Mouse (Mus musculus) erythroblast, embryonic 14.5 days (primary cell): ENCODE data around the gene Stk10.

ENCODE experiments used
- GATA1 ChIP-seq: IDR thresholded peaks from 2 replicates; pipeline ENCODE4 v1.6.1; 2012; ENCODE audit warnings: low read length, inconsistent platforms, mixed read lengths
- TAL1 ChIP-seq: IDR thresholded peaks from 3 replicates; pipeline ENCODE4 v1.6.1; 2012; ENCODE audit warnings: low read length, inconsistent platforms, mixed read lengths

DNA sequence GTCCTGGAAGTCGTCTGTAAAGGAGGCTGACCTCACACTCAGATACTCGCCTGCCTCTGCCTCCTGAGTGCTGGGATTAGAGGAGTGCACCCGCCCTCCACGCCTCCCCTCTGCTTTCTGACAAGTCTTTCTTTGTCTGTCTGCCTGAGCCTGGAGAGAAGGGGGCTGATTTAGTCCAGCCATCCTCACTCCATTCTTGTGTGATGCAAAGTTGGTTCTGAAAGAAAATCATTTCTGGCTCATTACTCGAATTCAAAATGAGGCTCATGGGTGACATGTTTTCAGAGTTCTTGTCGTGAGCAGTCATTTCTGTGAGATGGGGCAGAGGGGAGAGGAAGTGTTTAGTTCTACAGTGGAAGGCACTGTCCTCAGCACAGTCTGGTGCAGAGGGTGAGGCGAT lies 3.8 kb downstream of the Stk10 start:
- TF ChIP-seq TAL1 (no peak), GATA1 (no peak)
